Mouse (Mus musculus) kidney, adult 9 months (tissue): Measurements from ENCODE around the gene Dcst1.

Experiments used
- DNase-seq: peaks from one replicate; pipeline ENCODE4 v3.0.0; 2022

The Dcst1 gene

GRCm38 (mm10) chr3:89388134-89388881 is 23.3 kb upstream of the Dcst1 start:
- DNase-seq, result peak; percentile 69

- DNase-seq, result no peak
Observed at GRCm38 (mm10) chr3:89387632-89388031, 22.6 kb upstream of the Dcst1 start.

DNA sequence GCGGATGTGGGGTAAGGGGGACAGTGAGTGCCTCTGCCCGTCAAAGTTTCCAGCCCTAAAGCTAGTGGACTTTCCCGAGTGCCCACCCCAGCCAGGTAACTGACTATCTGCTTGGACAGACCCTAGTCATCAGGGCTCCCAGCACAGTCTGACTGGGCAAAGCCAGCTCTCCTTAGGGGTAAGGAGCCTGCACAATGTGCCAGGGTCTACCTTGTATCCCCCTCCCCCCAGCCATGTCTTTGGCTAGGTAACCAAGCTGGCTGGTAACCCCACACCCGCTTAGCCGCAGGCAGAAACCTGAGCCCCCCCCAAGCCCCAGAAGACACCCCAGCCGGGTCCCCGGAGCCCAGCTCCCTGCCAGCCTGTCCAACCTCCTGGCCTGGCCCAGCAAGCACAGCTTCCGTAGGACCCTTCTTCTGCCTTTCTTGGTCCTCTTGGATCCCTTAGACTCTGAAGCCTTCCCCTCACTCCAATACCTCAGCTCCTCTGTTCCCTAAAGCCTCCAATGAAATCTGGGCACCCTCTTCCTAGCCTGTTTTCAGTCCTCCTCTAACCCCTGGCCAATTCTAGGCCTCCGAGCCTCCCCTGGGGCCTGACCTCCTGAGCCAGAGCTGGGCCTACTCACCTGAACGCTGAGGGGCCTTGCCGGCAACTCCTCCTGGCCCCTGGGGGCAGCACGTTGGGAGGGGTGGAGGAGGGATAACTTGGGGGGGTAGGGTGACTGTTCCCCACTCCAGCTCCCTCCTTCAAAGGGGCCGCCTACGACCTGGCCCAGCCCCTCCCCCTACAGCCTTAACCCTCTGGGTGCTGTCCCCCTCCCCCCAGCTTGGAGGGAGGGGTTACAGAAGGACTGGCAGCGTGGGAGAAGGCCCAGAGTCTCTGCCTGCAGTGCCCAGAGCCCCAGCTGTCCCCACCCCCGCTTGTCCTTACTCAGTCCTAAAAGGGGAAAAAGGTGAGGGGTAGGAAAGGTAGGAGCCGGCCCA is 21.7 kb upstream of the Dcst1 start:
- DNase-seq, result no peak

- DNase-seq, result no peak
Observed at GRCm38 (mm10) chr3:89385451-89385850, 20.4 kb upstream of the Dcst1 start.

DNA sequence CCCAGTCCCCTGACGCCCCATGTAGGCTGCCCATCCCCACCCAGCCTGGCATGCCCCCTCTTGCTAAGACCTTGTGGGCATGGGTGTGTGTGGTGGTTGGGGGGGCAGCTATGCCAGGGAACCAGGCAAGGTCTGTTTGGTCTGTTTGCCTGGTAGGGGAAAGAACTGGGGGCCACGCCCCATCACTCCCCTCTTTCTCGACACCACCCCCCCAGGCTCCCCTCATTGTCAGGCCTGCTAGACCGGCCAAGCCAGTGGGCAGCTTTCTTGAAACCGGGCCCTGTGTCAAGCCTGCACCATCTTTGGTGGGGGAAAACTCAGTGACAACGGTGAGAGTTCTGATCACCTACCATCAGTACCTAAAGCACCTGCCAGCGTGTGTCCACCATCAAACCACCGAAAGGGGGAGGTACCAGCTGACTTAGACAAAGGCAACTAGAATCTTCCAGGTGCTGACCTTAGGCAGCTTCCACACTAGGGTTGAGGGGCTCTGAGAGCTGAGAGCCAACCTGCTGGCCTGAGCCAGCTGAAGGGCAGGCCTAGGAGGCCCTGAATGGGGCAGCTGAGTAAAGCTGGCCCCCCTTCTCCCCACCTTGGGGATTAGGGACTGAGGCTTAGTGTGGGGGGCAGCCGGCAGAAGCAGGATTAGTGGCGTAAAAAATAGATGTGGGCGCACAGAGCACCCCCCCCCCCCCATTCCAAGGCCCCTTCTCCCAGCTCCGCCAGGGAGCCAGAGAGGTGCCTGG is 19.5 kb upstream of the Dcst1 start:
- no peak for DNase-seq

GRCm38 (mm10) chr3:89383651-89384255 is 18.7 kb upstream of the Dcst1 start:
- no peak for DNase-seq

DNA sequence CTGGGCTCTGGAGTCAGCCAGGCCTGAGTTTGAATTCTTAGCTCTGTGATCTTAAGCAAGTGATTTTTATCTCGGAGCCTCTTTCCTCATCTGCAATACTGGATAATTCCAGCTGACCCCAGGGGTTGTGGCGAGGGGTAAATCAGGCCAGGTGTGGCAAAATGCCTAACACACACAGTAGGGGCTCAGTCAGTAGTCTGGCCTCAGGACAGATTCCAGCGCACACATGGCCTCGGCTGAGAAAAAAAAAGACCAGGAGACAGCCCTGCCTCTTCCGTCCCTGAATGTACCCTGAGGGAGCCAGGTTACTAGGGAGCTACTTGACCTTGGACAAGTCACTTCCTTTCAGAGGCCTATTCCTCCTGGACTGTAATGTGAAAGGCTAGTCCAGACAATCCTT is 17.9 kb upstream of the Dcst1 start:
- no peak for DNase-seq

- DNase-seq, result no peak
Observed at GRCm38 (mm10) chr3:89382033-89382882, 17.2 kb upstream of the Dcst1 start.

- no peak for DNase-seq
Observed at GRCm38 (mm10) chr3:89381233-89381632, 16.2 kb upstream of the Dcst1 start.

DNA sequence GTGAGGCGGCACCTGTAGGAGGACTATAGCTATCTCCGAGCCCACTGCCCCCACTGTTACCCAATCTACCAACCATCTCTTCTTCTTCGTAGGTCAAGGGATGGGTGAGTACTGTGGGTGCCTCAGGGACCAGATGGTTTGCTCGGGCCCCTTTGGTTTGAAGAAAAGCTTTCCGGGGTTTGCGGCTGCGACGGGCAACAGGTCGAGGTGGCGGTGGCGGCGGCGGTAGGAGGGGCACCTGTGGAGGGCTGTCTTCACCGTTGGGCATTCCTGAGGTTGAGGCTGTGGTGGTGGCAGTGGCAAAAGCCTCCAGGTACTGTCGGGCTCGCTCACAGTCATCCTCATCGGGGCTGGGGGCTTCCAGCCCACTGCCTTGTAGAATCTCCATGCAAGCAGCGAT is 15.7 kb upstream of the Dcst1 start:
- DNase-seq, result no peak

DNA sequence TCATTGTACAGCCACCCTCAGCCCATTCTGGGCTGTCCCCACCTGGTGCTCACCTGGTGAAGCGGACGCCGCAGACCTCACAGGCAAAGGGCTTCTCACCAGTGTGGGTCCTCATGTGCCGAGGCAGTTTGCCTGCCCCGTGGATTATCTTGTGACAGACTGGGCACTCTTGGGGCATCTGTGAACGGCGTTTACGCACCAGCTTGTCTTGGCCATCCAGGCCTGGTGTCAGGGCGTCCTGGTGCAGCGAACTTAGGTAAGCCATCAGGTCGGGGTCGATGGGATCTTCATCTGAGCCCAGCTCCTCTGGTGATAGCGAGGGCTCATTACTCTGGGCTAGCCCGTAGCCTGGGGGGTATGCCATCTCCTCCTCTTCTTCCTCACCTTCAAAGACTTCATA is 15.2 kb upstream of the Dcst1 start:
- DNase-seq, result no peak

DNA sequence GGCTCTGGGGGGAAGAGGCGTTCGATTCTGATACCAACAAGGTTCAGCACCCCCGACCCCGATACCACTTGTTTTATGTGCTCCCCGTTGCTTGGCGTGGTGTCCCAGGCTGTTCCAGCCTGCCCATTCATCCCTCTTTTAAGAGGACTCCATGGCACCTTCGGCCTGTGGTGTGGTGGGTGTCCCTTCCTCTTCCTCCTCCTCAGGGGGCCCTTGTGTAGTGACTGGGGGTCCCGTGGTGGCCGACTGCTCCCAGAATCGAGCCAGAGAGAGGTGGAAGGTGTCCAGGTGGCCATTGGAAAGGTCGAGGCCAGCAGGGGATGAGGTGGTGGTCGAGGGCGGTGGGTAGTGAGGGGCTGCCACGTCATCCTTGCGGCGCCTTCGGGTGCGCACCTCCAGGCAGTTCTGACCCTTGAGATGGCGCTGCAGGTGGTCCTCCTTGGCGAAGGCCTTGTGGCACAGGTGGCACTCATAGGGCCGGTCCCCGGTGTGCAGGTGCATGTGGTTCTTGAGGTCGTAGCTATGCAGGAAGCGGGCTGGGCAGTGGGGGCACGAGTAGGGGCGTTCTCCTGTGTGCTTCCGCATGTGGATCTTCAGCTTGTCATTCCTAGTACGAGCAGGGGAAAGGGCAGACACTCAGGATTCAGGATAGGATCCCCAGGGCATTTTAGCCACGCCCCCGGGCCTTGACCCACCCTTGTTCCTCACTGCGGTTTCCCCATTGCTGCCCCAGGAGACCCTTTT is 14.5 kb upstream of the Dcst1 start:
- no peak for DNase-seq

DNA sequence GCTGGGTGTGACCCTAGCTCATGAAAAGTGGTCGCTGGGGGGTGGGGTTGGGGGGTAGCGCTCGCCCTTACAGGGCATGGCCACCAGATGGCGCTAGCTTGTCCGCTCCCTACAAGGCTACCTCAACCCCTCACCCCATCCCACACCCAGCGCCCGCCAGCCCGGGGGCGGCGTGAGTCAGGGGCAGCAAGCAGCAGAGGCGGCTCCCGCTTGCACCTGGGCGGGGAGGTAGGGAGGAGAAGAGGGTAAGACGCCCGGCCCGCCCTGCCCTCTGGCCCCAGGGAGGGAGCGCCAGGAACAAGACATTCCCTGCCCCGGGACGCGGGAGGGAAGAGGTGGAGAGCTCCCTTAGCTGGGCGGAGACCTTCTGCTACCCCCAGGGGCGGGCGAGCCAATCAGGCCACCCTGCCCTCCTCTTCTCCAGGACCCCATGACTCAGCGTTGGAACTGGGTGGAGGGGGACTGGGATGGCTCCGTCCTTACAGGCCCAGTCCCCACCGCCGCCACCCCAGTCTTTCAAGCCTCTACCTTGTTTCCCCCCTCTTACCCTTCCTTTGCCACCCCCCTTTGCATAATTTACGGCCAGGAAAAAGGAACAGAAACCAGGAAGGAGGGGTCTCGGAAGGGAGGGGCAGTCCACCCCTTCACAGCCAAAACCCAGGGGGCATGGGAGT is 13.5 kb upstream of the Dcst1 start:
- DNase-seq, result peak; percentile 72

DNA sequence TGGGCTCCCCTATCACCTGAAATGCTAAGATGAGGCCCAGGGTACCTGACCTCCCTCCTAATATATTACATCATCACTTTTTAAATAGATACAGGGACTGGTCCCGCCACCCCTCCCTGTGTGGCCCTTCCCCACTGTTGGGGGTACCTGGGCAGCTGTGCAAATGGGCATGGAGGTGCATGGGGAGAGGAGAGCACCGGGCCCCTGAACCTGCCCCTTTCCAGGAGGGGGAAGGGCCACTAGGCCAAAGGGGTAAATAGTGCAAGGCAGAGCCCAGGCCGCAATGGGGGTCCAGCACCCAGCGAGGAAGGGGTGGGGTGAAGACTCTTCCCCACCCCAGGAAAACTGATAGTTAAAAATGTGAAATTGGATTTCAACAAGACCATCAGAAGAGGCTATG is 12.8 kb upstream of the Dcst1 start:
- no peak for DNase-seq

DNA sequence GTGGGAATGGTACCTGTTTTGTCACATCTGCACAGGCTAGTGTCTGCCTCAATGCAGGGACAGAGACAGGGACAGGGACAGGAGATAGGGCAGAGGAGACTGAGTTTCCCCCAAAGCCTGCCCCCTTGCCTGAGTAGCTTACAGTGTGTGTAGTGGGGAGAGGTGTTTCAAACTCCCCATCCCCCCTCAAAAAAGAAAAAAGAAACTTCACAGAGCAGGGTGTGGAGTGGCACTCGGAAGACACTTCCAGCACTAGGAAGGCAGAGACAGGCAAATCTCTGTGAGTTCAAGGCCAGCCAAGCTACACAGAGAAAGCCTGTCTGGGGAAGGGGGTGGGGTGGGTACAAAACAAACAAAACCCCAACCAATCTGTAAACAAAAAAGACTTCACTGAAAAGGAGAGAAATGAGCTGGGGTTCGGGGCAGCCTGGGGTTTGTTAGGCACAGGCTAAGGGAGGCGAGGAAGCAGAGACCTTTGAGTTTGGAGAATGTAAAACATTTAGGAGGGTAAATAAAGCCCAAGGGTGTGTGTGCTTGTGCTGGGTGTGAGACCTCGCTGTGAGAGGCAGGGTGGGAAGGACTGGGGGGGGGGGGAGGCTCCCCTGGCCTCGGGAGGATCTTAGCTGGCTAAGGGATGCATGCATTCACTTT is 8.7 kb upstream of the Dcst1 start:
- no peak for DNase-seq

DNA sequence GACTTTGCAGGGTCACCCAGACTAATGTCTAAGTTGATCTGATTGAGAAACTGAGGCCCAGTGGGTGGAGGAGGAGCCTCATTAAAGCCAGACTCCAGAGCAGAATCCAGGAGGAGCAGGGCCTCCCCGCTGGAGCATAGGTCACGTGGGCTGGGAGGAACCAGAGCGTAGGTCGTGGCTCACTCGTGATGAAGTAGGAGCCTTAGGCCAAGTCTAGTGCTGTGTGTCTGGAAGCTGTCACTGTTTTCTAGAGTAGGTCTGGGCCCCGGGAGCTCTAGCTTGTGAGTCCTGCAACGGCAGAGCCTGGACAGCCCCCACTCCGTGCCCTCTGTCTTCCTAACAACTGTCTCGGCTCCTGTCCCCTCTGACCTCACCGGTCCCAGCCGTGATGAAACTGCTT is 2.3 kb upstream of the Dcst1 start:
- no peak for DNase-seq

GRCm38 (mm10) chr3:89365486-89366414 is 697 bp upstream of the Dcst1 start:
- DNase-seq, result no peak

DNA sequence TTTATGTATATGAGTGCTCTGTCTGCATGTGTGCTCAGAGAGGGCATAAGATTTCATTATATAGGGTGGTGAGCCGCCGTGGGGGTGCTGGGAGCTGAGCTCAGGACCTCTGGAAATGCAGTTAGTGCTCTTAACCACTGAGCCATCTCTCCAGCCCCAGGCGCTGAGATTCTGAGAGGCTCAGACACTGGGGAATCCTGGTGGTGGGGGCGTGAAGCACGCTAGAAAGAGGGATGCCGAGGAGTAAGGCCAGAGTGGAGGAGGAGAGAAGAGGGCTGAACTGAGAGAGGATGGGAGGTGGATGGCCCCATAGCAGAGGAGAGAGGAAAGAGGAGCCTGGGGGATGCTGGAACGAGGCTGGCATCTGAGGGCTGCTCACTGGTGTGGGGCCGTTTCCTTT is 422 bp downstream of the Dcst1 start:
- no peak for DNase-seq

- no peak for DNase-seq
Observed at GRCm38 (mm10) chr3:89361675-89362074, 3.4 kb downstream of the Dcst1 start, which contains the start of gene Dcst2. Gene Dcst2 (plus strand): TSS chr3:89361975.
